Mouse (Mus musculus): ENCODE results near the gene Gp1bb.

GRCm38 (mm10) chr16:18636401-18636800 is 14.2 kb upstream of the Gp1bb start:
- no peak for TF ChIP-seq GATA1 (IDR thresholded peaks at IDR 0.05; ENCODE audit: borderline replicate concordance, low read length)
- TF ChIP-seq FLI1 (IDR thresholded peaks at IDR 0.05; ENCODE audit: low read length): no peak

Measured in megakaryocyte, embryonic 14.5 days (primary cell).